Mouse (Mus musculus): Measurements from ENCODE around the gene Gm20458.

DNA sequence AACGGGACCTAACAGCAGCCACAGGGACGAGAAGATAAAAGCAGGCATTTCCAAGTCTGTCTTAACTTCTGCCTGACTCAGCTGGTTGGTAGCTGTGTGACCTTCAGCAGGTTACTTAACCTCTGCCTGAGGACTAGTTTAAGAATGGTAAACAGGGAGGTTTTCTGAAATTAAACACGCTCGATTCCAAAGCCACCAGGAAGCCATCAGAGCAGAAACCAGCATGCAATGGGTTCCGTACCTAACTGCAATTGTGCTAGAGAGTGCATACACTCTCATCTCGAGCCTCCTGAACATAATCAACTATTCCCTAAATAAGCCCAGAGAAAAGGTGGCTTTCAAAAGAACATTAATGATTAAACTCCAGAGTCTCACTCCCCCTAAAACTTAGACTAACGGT is 19.0 kb upstream of the Gm20458 start:
- TF ChIP-seq GATA1 (IDR thresholded peaks at IDR 0.05; ENCODE audit: borderline replicate concordance, low read length), result no peak
- no peak for TF ChIP-seq FLI1 (IDR thresholded peaks at IDR 0.05; ENCODE audit: low read length)

Measured in megakaryocyte, embryonic 14.5 days (primary cell).